Mouse (Mus musculus): ENCODE results near the gene Apobec1.

- no peak for TF ChIP-seq POLR2A (IDR thresholded peaks at IDR 0.05; ENCODE audit: borderline replicate concordance, extremely low read depth, insufficient read depth, insufficient read length, poor library complexity, severe bottlenecking)
- no peak for TF ChIP-seq CTCF (IDR thresholded peaks at IDR 0.05; ENCODE audit: borderline replicate concordance, extremely low read depth, insufficient read depth, insufficient read length)
These were observed 47.0 kb downstream of the Apobec1 start for GRCm38 (mm10) chr6:122555266-122555665.

All from brain, embryonic 14.5 days (tissue).